Mouse (Mus musculus): Measurements from ENCODE around the gene Ptprn.

The Ptprn gene

GRCm38 (mm10) chr1:75227653-75228052 lies 36.6 kb downstream of the Ptprn start:
- in situ Hi-C loops (cut with MseI, MboI) = no loop called here

- in situ Hi-C loops (cut with MseI, MboI) = no loop called here
Measured at GRCm38 (mm10) chr1:75226138-75226537, 38.2 kb downstream of the Ptprn start.

- in situ Hi-C loops (cut with MseI, MboI) = no loop called here
Measured at GRCm38 (mm10) chr1:75225473-75225872, 38.8 kb downstream of the Ptprn start.

GRCm38 (mm10) chr1:75223532-75223931 lies 40.8 kb downstream of the Ptprn start:
- in situ Hi-C loops (cut with MseI, MboI) = no loop called here

- in situ Hi-C loops (cut with MseI, MboI) = no loop called here
Measured at GRCm38 (mm10) chr1:75222926-75223325, 41.4 kb downstream of the Ptprn start.

- in situ Hi-C loops (cut with MseI, MboI) = no loop called here
Measured at GRCm38 (mm10) chr1:75221538-75221937, 42.8 kb downstream of the Ptprn start.

- in situ Hi-C loops (cut with MseI, MboI) = no loop called here
Measured at GRCm38 (mm10) chr1:75219531-75219930, 44.8 kb downstream of the Ptprn start, which contains the start of gene Tuba4a. TSS of gene Tuba4a (minus strand) at chr1:75219865.

- in situ Hi-C loops (cut with MseI, MboI) = no loop called here
Measured at GRCm38 (mm10) chr1:75219078-75219477, 45.2 kb downstream of the Ptprn start.

- in situ Hi-C loops (cut with MseI, MboI) = no loop called here
Measured at GRCm38 (mm10) chr1:75218227-75219001, 45.9 kb downstream of the Ptprn start.

GRCm38 (mm10) chr1:75217893-75218226 lies 46.4 kb downstream of the Ptprn start:
- in situ Hi-C loops (cut with MseI, MboI) = no loop called here

GRCm38 (mm10) chr1:75216797-75217585 lies 47.3 kb downstream of the Ptprn start:
- in situ Hi-C loops (cut with MseI, MboI) = no loop called here

- in situ Hi-C loops (cut with MseI, MboI) = no loop called here
Measured at GRCm38 (mm10) chr1:75215785-75216184, 48.5 kb downstream of the Ptprn start.

GRCm38 (mm10) chr1:75214886-75215285 lies 49.4 kb downstream of the Ptprn start:
- in situ Hi-C loops (cut with MseI, MboI) = no loop called here

GRCm38 (mm10) chr1:75214442-75214841 lies 49.9 kb downstream of the Ptprn start:
- in situ Hi-C loops (cut with MseI, MboI) = no loop called here

GRCm38 (mm10) chr1:75213096-75213495 lies 51.2 kb downstream of the Ptprn start:
- in situ Hi-C loops (cut with MseI, MboI) = no loop called here

- in situ Hi-C loops (cut with MseI, MboI) = no loop called here
Measured at GRCm38 (mm10) chr1:75212542-75212941, 51.8 kb downstream of the Ptprn start.

- in situ Hi-C loops (cut with MseI, MboI) = no loop called here
Measured at GRCm38 (mm10) chr1:75211141-75211708, 53.1 kb downstream of the Ptprn start.

- in situ Hi-C loops (cut with MseI, MboI) = no loop called here
Measured at GRCm38 (mm10) chr1:75210136-75211087, 53.9 kb downstream of the Ptprn start, which contains the start of the genes Glb1l and Stk16. TSS of gene Glb1l (minus strand) at chr1:75210813. TSS of gene Stk16 (plus strand) at chr1:75210838.

GRCm38 (mm10) chr1:75208967-75209678 lies 55.2 kb downstream of the Ptprn start:
- in situ Hi-C loops (cut with MseI, MboI) = no loop called here

- in situ Hi-C loops (cut with MseI, MboI) = no loop called here
Measured at GRCm38 (mm10) chr1:75201236-75201635, 63.1 kb downstream of the Ptprn start.

Data from mouse trophoblast stem cell (cell line).